Mouse (Mus musculus) stomach, postnatal 0 days (tissue): ENCODE results near the gene Pdlim3. TPM values are rescaled to one million over a fixed set of nuclear protein-coding genes. Genes with fewer than 3 reads are reported as not detected.
"Not testable (repeated sequence)": the region's sequence is repeated elsewhere in the genome, so short reads cannot be mapped to it uniquely, and the experiment has no call there.

Experiments
- ATAC-seq: fragments of 200-750 bp; cut with Nextera tagmentation; 2 replicates; pipeline ENCODE4 v1.8.0; 2017; ENCODE audit not compliant: low FRiP score, low TSS enrichment
- DNase-seq: peaks from one replicate; pipeline ENCODE4 v3.0.0-alpha.2; 2016; ENCODE audit warnings: low spot score
- H3K27ac ChIP-seq: fragments of 300-500 bp; sonication (generic); replicated peaks from 2 replicates; pipeline ENCODE4 v1.5.1; 2014; ENCODE audit warnings: mild to moderate bottlenecking, control low read depth
- H3K27me3 ChIP-seq: fragments of 300-500 bp; sonication (generic); 2 replicates; pipeline ENCODE4 v1.6.1; 2014; ENCODE audit warnings: low read length; ENCODE audit not compliant: control insufficient read depth, insufficient read depth
- H3K36me3 ChIP-seq: fragments of 300-500 bp; sonication (generic); 2 replicates; pipeline ENCODE4 v1.6.1; 2014; ENCODE audit warnings: low read length, mixed read lengths; ENCODE audit not compliant: control insufficient read depth, insufficient read depth
- H3K4me1 ChIP-seq: fragments of 300-500 bp; sonication (generic); replicated peaks from 2 replicates; pipeline ENCODE4 v1.6.1; 2014; ENCODE audit warnings: antibody characterized with exemption; ENCODE audit not compliant: control insufficient read depth, insufficient read depth
- H3K4me2 ChIP-seq: fragments of 300-500 bp; sonication (generic); replicated peaks from 2 replicates; pipeline ENCODE4 v1.6.1; 2014; ENCODE audit warnings: low read depth, mild to moderate bottlenecking, control low read depth, moderate library complexity
- H3K4me3 ChIP-seq: fragments of 300-500 bp; sonication (generic); 2 replicates; pipeline ENCODE4 v1.5.1; 2014; ENCODE audit warnings: low read depth, low read length, control low read depth
- H3K9ac ChIP-seq: fragments of 300-500 bp; sonication (generic); 2 replicates; pipeline ENCODE4 v1.6.1; 2014; ENCODE audit warnings: mild to moderate bottlenecking, low read length, control low read depth, mixed read lengths
- H3K9me3 ChIP-seq: fragments of 300-500 bp; sonication (generic); 2 replicates; pipeline ENCODE4 v1.6.1; 2016; ENCODE audit warnings: low read length; ENCODE audit not compliant: control insufficient read depth
- CTCF ChIP-seq: IDR thresholded peaks from 2 replicates; pipeline ENCODE4 v1.5.1; 2016; ENCODE audit warnings: antibody characterized with exemption, low read depth, mild to moderate bottlenecking, moderate library complexity
- EP300 ChIP-seq: optimal IDR thresholded peaks from 2 replicates; pipeline ENCODE3; 2016; ENCODE audit warnings: antibody characterized with exemption
- WGBS: fragments of 180-500 bp; shearing (Covaris S2); extraction: QIAGEN DNeasy Blood & Tissue Kit; methylation state at CpG from one replicate; pipeline ENCODE4 v1.1.7; 2014; 5-methylcytosine and 5-hydroxymethylcytosine counted together
- polyA plus RNA-seq: library from polyadenylated mRNA; unstranded; fragments of >200 nt; fragmentation: Nextera tagmentation; extraction: Ambion mirVana; gene quantifications from 2 replicates; pipeline ENCODE4 v1.2.1, GENCODE M21; 2015

The Pdlim3 gene
- polyA plus RNA-seq, 1 experiment from 2014 or later: 256 TPM

DNA sequence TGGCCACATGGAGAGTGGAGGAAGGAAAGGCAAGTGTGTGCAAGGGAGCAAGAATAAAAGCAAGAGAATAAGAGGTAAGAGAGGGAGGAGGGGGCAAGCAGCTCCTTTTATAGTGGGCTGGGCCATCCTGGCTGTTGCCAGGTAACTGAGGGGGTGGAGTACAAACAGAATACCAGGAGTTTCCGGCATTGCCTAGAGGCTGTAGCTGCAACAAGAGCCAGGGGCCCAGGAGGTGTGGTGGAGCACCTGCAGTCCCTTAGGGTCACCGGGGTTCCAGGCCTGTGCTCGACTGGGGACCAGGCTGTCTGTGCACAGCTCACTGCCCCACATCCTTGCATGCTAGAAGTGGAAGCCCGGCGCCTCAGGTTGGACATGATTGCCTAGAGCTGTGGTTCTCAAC is 27.5 kb upstream of the Pdlim3 start:
- ATAC-seq: peak; percentile 55; the same call in 1 of the 2 replicates
- no peaks in the 10 kb centered on the region for H3K9me3 ChIP-seq
- no peak overlapping the region for H3K4me2 ChIP-seq
- H3K36me3 ChIP-seq: no peaks in the 10 kb centered on the region
- 27% methylated on average over 5 of the region's 5 CpGs for WGBS
- no peak overlapping the region for H3K4me3 ChIP-seq
- H3K27ac ChIP-seq: no peak overlapping the region
- TF ChIP-seq EP300 (no peak), CTCF (no peak)
- H3K4me1 ChIP-seq: 0 out of 2 replicates have a peak, but pooled peaks cover 2% of the 10 kb centered on the region
- no peaks in the 10 kb centered on the region for H3K27me3 ChIP-seq
- peak; percentile 52 for DNase-seq
- H3K9ac ChIP-seq: no peak overlapping the region

DNA sequence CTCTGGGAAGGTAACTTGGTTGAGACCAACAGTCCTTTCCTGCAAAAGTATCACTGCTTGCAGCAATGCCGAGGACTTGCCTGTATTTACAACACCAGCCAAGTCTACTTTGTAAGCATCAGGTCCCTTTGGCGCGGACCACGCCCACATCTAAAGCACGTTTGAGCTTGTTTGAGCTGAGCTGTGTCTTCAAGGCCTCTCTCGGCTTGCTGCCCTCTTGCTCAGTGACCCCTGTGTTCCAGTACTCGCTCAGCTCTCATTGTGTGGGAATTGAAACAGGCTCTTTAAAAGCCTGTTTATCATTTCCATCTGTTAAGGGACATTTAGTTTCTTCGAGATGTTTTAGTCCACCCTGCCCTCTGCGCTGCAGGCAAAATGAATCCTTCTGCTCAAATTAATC is 26.9 kb upstream of the Pdlim3 start:
- Histone ChIP-seq H3K4me2 (no peak overlapping the region), H3K9me3 (no peaks in the 10 kb centered on the region), H3K4me1 (0 out of 2 replicates have a peak, but pooled peaks cover 2% of the 10 kb centered on the region), H3K9ac (no peak overlapping the region), H3K27me3 (no peaks in the 10 kb centered on the region), H3K27ac (no peak overlapping the region), H3K36me3 (no peaks in the 10 kb centered on the region), H3K4me3 (no peak overlapping the region)
- WGBS: 16% methylated on average over 9 of the region's 9 CpGs
- no peak for TF ChIP-seq CTCF
- no peak for TF ChIP-seq EP300
- ATAC-seq (peak; percentile 65; the same call in 1 of the 2 replicates), DNase-seq (peak; percentile 52)

DNA sequence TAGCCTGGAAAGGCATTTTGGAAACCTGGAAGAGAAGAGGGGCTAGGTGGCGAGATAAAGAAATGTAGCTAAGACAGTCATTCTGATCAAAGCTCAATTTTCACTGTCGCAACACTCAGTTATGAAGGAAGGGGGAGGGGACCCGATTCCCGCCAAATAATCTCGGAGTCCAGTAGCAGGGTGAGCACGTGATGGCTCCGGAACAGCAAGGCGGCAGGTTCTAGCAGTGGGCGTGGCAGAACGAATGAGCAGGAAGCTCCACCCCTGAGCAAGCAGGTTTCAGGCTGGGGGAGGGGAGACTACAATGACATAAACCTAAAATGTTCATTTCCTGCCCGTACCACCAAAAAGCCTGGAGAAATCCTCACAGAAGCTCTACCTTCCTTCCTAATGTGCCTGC is 13.7 kb upstream of the Pdlim3 start:
- 53% methylated on average over 11 of the region's 11 CpGs for WGBS

DNA sequence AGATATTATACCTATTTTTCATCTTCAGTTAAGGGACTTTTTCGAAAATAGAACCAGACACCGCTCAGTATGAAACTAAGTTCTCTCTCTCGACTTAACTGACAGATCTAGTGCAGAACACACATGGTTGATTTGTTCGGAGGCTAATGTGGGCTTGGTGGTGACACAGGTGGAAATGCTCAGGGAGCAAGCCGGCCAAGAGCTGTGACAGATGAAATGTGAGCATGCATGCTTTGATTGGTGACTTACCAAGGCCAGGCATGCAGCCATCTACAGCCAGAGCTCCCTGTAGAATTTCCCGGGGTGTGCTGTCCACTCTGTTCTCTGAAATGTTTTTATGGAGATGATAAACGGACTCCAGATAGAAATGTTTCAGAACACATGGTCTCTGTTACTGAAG is 13.2 kb upstream of the Pdlim3 start:
- peaks cover 4% of the 10 kb centered on the region; the same call in 1 of the 2 replicates for H3K4me1 ChIP-seq
- no peak for DNase-seq
- no peak overlapping the region for H3K9ac ChIP-seq
- no peak overlapping the region for H3K27ac ChIP-seq
- H3K9me3 ChIP-seq: no peaks in the 10 kb centered on the region
- TF ChIP-seq CTCF (no peak), EP300 (no peak)
- ATAC-seq: peak; percentile 33; the same call in 1 of the 2 replicates
- H3K36me3 ChIP-seq: no peaks in the 10 kb centered on the region
- 44% methylated on average over 7 of the region's 7 CpGs for WGBS
- no peaks in the 10 kb centered on the region for H3K27me3 ChIP-seq
- H3K4me2 ChIP-seq: no peak overlapping the region; the same call in 1 of the 2 replicates
- H3K4me3 ChIP-seq: no peak overlapping the region

More for the DNA sequence above, 13.7 kb upstream of the Pdlim3 start:
- not testable (repeated sequence) for H3K4me1 ChIP-seq, H3K9me3 ChIP-seq, H3K4me2 ChIP-seq, H3K9ac ChIP-seq, DNase-seq, ATAC-seq, H3K27ac ChIP-seq, H3K27me3 ChIP-seq, H3K36me3 ChIP-seq, H3K4me3 ChIP-seq

DNA sequence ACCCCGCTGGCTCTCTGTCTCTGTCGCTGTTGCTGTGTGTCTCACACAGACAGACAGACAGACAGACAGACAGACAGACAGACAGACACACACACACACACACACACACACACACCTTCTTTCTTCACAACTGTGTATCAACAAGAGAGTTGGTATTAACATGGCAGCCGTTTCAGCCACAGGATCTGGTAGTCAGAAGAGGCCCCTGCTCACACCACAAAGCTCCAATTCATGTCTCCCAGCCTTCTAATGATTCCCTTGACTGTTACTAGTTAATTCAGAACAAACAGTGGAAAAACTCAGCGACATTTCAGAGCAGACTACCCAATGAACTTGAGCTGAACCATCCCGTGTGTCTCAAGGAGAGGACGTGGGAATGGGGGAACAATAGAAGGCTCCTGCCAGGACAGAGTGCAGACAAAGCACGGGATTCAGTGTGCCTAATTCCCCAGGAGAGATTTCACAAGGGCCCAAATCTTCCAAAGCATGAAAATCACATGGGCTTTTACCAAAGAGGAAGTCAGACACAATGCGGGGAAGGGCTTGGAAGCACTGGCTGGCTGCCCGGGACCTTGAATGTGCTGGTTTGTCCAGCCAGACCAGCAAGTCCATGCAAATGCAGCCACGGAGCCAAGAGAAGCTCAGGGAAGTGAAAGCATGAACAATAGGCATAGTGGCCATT is 10.2 kb upstream of the Pdlim3 start:
- DNase-seq (peak; percentile 86), ATAC-seq (peak; percentile 87)
- Histone ChIP-seq H3K9ac (no peak overlapping the region), H3K4me1 (peaks cover 4% of the 10 kb centered on the region; the same call in 1 of the 2 replicates), H3K27ac (peak overlapping the region; percentile 82), H3K4me2 (peak overlapping the region; percentile 25), H3K36me3 (no peaks in the 10 kb centered on the region), H3K27me3 (no peaks in the 10 kb centered on the region), H3K4me3 (no peak overlapping the region), H3K9me3 (no peaks in the 10 kb centered on the region)
- 23% methylated on average over 10 of the region's 10 CpGs for WGBS
- no peak for TF ChIP-seq CTCF
- TF ChIP-seq EP300: peak; percentile 35

DNA sequence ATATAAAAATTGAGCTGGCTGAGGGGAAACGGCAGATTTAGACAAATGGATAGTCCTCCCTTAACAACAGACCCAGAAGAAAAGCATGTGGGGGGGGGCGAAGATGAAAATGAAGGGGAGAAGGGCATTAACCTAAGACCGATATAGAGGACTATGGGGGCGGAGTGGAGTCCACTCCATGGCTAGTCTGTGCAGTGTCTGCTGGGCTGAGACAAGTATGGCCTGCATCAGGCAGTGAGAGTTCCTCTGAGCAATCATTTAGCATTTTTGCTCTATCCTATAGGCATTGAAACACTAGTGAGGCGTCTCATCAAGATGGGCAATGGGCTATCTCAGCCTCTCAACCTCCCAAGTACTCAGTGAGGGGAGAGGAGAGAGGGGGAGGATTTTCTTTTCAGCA is 8.9 kb upstream of the Pdlim3 start:
- Histone ChIP-seq H3K27me3 (no peaks in the 10 kb centered on the region), H3K9ac (no peak overlapping the region), H3K36me3 (no peaks in the 10 kb centered on the region), H3K4me2 (no peak overlapping the region), H3K9me3 (no peaks in the 10 kb centered on the region), H3K27ac (peak overlapping the region; percentile 53; the same call in 1 of the 2 replicates), H3K4me1 (peaks cover 4% of the 10 kb centered on the region; the same call in 1 of the 2 replicates), H3K4me3 (no peak overlapping the region)
- 70% methylated on average over 5 of the region's 5 CpGs for WGBS
- TF ChIP-seq CTCF (no peak), EP300 (no peak)
- DNase-seq (no peak), ATAC-seq (no peak)
